Mouse (Mus musculus): Measurements from ENCODE around the gene Agap1. TPM values are rescaled to one million over a fixed set of nuclear protein-coding genes. Genes with fewer than 3 reads are reported as not detected.

The Agap1 gene
- total RNA-seq, 2 experiments from 2014 or later = 18.9 to 20.6 TPM

DNA sequence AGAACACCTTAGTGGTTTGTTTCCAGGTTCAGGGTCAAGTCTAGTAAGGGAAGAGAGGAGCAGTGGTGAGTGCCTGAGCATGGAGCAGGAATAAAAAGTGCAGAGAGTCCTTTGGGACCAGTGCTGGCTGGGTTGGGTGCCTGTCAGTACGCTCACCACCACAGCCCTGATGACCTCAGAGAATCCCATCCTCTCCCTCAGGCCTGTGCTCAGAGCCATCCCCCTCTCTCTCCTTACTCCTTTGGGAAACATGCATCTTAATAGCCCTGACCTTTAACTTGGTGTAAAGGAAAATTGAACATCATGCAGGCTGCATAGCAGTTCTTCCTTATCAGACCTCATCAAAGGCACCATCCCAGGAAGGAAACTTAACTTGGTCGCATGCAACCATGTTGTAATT, 252.3 kb downstream of the Agap1 start:
- DNase-seq (ENCODE audit: low spot score) = no peak

- no peak for DNase-seq (ENCODE audit: low spot score)
Observed at GRCm38 (mm10) chr1:89707756-89708480, 253.3 kb downstream of the Agap1 start.

GRCm38 (mm10) chr1:89709824-89710223, 255.2 kb downstream of the Agap1 start:
- no peak for DNase-seq (ENCODE audit: low spot score)

DNA sequence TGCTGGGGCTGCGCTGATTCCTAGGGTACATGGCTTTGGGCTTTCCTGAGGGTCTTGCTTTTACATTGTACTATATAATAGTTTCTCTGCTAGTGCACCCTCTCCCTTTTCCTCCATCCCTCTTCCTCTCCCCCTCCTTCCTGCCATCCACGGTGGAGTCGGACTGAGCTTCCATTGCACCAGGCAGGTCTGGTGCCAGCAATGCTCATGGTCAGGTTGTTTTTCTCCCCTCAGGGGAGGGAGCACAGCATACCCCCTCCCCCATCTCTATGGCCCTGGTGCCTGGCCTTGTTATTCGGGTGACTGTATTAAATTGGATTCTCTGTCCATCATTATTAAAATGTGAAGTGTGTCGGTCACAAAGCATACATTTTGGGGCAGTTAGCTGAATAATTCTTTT, 259.1 kb downstream of the Agap1 start:
- no peak for DNase-seq (ENCODE audit: low spot score)

GRCm38 (mm10) chr1:89714165-89714980, 259.8 kb downstream of the Agap1 start:
- DNase-seq (ENCODE audit: low spot score) = no peak

GRCm38 (mm10) chr1:89716234-89716633, 261.6 kb downstream of the Agap1 start:
- DNase-seq (ENCODE audit: low spot score) = no peak

- no peak for DNase-seq (ENCODE audit: low spot score)
Observed at GRCm38 (mm10) chr1:89717100-89717499, 262.5 kb downstream of the Agap1 start.

GRCm38 (mm10) chr1:89718782-89719403, 264.3 kb downstream of the Agap1 start:
- no peak for DNase-seq (ENCODE audit: low spot score)

GRCm38 (mm10) chr1:89724141-89724540, 269.5 kb downstream of the Agap1 start:
- no peak for DNase-seq (ENCODE audit: low spot score)

DNA sequence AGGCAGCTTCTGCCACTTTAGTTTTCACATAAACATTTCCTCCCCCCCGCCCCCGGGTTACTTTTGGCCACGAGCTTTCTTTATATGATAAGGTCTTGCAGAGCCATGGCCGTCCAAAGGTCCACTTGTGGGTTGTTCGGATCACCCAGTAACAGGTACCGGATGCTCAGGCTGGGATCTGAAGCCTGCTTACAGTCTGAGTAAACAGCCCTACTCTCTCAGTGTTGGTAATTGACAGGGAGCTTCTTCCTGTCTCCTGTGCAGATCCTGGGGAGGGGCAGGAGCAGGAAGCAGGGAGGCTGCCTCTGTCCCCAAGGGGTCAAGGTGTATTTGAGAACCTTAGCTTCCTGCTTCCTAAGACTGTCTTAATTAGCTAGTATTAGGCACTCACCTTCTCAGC, 269.9 kb downstream of the Agap1 start:
- no peak for DNase-seq (ENCODE audit: low spot score)

DNA sequence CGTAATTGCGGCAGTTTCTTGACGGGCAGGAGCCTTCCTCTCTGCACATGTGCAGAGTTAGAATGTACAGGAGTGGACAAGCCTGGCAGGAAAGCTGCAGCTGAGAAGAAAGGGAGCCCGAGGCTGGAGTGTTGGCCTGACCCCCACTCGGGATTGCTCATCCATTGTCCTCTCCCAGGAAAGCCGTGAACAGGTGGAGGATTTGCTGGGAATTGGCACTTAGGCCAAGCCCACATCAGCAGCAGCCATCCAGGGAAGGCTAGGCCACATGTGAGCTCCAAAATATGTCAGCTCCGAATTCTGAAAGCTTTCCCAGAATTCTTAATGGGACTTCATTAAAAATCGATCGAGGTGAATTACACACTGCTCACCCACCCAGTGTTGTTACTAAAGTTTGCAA, 270.4 kb downstream of the Agap1 start:
- DNase-seq (ENCODE audit: low spot score) = no peak

DNA sequence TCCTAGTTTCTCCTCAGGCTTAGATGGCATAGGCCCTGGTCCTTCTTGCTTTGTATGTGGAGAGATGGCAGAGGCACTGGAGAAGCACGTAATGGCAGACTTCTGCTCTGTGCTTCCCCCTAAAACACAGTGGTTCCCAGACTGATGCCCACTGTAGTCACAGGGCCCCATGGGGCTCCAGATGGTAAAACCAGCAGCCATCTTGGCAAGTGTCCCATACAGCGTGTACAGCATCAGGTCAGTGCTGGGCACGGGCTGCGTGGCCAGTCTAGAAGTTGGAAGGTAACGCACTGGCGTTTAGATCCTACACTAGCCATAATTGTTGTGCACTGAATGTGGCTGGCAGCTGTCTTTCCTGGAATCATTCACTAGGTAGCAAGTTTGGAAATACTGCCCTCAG, 273.9 kb downstream of the Agap1 start:
- no peak for DNase-seq (ENCODE audit: low spot score)

DNA sequence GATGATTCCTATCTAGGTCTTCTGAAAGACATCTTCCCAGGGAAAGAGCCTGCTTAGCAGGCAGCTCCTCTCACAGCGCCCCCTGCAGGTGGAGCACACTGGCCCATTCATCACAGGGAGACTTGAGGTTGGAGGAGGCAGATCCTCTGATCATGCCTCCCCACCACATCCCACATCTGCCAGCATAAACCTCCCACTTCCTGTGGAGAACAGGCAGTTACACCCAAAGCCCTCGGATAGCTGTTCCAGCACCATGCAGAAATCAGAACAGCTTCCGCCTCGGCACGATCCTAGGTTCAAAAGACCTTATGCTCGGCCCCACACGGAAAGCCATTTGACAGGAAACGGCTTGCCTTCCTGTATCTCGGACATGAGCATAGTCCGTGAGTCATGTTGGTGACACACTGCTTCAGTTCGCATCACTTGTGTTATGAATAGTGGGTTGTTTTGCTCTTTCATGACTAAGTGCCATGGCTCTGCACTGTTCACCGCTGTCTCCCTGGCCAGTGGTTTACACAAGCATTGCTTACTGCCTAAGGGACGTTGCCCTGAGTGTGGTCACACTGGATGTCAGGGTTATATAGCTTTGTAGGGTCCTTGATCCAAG, 276.1 kb downstream of the Agap1 start:
- no peak for DNase-seq (ENCODE audit: low spot score)

DNA sequence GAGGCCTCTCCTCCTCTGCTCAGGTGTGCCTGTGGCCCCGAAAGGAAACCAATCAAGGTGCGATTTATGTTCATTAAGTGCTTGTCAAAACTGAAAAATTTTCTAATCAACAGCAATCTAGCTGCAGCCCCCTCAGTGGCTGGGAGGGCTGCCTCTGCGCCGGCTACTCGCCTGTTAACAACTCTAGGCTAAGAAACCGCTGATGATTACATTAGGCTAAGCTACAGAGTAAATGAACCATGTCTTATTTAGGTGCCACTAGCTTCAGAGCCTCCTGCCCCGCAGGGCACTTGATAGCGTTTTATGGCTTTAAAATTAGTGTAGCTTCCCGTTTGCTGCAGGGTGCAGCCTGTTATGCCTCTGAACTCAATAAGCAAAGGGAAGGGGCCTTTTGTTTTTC, 279.8 kb downstream of the Agap1 start:
- DNase-seq (ENCODE audit: low spot score) = no peak

DNA sequence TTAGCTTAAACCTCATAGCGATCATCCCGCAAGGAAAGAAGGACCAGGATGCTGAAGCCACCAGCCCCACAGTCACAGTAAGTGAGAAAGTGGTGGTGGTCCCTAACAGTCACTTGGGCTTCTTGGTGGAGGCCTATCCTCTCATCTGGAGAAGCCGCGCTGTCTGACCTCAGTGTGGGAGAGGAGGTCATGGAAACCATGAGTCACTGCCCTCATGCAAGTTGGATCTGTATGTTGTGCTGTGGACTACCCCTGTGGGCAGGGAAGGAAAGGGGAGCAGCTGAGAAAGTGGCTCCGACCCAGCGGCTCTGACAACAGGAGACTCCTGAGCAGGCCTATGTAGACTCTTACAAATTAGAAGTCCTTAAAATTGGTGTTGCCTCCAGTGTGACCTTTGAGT, 280.5 kb downstream of the Agap1 start:
- DNase-seq (ENCODE audit: low spot score) = no peak

DNA sequence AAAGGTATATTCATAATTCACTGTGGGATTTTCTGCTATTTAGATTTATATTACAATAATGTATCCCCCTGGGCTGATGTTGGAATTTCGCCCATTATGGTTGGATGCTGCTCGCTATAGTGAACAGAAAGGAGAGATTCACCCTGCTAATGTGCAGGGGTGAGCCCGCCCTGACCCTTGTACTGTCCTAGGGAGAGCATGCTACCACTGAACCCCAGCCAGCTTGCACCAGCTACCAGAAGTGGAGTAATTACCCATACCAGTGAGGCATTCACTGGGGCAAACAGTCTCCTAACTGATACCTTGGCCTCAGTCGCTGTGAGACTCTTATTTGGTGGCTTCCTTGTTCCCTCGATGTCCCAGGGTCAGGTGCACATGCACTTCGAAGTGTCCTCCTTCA, 281.4 kb downstream of the Agap1 start:
- no peak for DNase-seq (ENCODE audit: low spot score)

- no peak for DNase-seq (ENCODE audit: low spot score)
Observed at GRCm38 (mm10) chr1:89739067-89739774, 284.6 kb downstream of the Agap1 start.

GRCm38 (mm10) chr1:89739775-89740099, 285.1 kb downstream of the Agap1 start:
- DNase-seq (ENCODE audit: low spot score) = no peak

DNA sequence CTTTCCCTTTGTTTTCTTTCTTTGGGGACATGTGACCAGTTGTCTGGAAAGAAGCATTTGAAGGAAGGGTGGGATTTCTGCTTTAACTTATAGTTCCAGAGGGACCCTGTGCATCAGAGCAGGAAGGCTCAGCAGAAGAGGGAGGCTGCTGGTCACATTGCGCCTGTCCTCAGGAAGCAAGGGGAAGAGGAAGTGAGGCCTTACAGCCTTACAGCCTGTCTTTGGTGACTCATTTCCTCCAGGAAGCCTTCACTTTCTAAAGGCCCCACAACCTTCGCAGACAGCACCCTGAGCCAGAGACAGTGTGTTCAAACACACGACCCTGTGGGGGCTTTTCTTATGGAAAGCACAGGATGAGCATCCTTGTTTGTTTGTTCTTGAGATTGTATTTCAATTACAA, 287.8 kb downstream of the Agap1 start:
- no peak for DNase-seq (ENCODE audit: low spot score)

DNA sequence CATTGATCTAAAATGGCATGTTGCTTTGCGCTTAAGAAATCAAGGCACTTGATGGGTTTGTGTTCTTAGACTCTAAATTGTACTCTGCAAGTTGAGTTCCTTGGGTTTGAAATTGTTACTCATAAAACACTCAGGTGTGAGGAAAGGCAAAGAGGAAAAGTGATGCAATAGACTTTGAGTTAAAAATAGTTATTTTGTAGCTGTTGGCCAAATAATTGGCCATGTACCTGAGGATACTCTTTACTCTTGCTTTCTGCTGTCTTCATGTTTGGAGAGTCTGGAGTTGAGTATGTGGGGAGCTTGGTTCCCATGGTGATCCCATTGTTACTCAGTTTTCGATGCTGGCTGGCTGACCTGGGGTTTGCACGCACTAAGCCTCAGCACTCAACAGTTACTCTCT, 291.6 kb downstream of the Agap1 start:
- DNase-seq (ENCODE audit: low spot score) = no peak

DNA sequence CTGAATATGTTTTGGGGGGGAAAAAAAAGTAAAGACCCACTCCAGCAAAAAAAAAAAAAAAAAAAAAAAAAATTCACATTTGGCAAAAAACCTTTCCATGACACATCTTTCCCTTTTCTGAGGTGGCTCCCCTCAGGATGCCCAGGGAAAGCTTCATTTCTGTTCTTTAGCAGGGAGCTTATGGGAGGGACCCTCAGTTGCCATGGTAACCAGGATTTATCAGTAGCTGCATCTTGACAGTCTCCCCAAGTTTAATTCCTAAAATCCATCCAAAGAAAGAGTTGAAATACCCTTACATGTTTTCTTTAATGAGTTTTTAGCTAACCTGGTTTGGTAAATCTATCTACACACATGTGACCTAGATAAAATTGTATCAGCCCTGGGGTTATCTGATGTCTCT, 295.1 kb downstream of the Agap1 start:
- no peak for DNase-seq (ENCODE audit: low spot score)

DNA sequence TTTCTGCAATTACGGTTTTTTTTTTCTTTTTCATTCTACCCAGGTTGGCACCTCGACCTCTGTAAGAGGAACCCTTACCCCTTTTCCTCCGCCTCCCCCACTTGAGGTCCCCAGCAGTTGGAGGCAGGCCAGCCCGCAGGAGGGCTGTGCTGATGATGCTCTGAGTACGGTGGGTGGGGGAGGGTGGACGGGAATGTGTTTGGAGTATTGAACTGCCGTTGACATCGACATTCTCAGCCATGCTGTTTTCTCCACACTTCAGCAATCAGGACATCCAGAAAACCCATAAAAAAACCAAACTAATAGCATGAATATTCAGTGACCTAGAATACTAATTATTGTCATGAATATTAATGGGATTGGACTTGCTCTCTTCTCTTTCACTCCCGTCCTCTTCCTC, 295.9 kb downstream of the Agap1 start:
- no peak for DNase-seq (ENCODE audit: low spot score)

All from gastrocnemius, adult 18-20 months (tissue).